Mouse (Mus musculus) liver, adult 10 weeks (tissue): Measurements from ENCODE around the gene Tmem132b. TPM values are rescaled to one million over a fixed set of nuclear protein-coding genes. Genes with fewer than 3 reads are reported as not detected.

Experiments
- polyA plus RNA-seq: library from polyadenylated mRNA; stranded (reverse); fragments of 350-450 nt; fragmentation: Illumina TruSeq; extraction: RNeasy Lipid Tissue Mini Kit (QIAGEN cat#74804); gene quantifications from one replicate; pipeline ENCODE4 v1.2.3, GENCODE M21; 2014; ENCODE audit warnings: low read depth, low replicate concordance

The Tmem132b gene
- not detected for polyA plus RNA-seq

GRCm38 (mm10) chr5:125531634-125532033 lies at the start of gene Tmem132b:
Gene Tmem132b (plus strand): TSS chr5:125531774.

Other genes with a start within 250 kb of the Tmem132b start
- 35.3 TPM for gene Scarb1, start 190.7 kb upstream of the Tmem132b start, polyA plus RNA-seq
- not detected for gene Gm10382, start 142.5 kb upstream of the Tmem132b start, polyA plus RNA-seq
- gene Ubc, start 141.6 kb upstream of the Tmem132b start, polyA plus RNA-seq: 41.6 TPM
- 4.3 TPM for gene Dhx37, start 97.7 kb upstream of the Tmem132b start, polyA plus RNA-seq
- 7.9 TPM for gene Bri3bp, start 90.2 kb upstream of the Tmem132b start, polyA plus RNA-seq
- 3.5 TPM for gene Aacs, start 56.0 kb upstream of the Tmem132b start, polyA plus RNA-seq